Mouse (Mus musculus): ENCODE results near the gene Trpm8. TPM values are rescaled to one million over a fixed set of nuclear protein-coding genes. Genes with fewer than 3 reads are reported as not detected.

The Trpm8 gene
- polyA plus RNA-seq, 1 experiment, result not detected

DNA sequence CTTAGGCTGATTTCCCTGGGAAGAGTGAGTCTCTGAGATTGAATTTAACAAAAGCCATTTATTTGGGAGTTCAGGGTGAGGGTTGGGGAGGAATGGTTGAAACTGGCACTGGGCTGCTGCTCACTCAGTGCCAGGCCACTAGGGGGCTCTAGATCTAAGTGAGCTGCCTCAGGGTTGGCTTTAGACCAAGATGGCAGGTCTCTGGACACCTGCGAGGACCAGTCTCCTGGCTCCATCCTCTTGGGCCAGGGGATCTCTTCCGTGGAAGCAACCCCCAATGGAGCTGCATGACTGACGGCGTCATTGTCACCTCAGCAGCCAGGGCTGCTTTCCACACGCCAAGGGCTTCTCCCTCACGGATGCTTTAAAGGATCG is 7.5 kb downstream of the Trpm8 start:
- TF ChIP-seq GATA1 (IDR thresholded peaks at IDR 0.05; ENCODE audit: low read length), result no peak

- TF ChIP-seq GATA1 (IDR thresholded peaks at IDR 0.05; ENCODE audit: low read length), result no peak
Measured at GRCm38 (mm10) chr1:88285652-88286051, 8.2 kb downstream of the Trpm8 start.

DNA sequence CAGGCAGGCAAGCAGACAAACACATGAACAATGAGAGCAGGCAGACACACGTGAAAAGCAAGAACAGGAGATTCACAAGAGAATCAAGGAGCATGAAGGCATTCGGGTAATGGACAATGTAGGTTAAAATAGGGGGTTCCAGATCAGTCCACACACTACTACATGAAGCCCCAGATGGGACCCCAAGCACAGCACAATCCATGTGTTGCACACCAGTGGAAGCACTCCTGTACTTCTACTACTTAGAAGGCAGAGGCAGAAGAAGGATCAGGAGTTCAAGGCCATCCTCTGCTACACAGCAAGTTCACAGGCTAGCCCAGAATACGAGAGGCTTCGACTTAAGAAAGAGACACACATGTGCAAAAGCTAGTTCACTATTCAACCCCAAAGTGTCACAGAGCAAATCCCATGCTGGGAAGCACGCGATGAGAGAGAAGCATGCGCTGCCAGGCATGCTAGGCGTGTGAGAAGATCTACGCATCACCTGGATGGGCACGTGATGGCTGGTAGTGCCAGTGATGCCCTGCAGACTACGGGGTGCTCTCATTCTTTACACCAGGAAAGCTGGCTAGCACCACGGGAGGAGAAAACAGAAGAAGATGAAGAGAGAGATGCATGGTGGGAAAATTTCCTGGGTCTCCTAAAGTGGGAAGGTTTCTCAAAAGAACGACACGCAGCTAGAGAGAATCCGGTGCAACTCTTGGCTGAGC is 8.8 kb downstream of the Trpm8 start:
- TF ChIP-seq GATA1 (IDR thresholded peaks at IDR 0.05; ENCODE audit: low read length), result no peak

DNA sequence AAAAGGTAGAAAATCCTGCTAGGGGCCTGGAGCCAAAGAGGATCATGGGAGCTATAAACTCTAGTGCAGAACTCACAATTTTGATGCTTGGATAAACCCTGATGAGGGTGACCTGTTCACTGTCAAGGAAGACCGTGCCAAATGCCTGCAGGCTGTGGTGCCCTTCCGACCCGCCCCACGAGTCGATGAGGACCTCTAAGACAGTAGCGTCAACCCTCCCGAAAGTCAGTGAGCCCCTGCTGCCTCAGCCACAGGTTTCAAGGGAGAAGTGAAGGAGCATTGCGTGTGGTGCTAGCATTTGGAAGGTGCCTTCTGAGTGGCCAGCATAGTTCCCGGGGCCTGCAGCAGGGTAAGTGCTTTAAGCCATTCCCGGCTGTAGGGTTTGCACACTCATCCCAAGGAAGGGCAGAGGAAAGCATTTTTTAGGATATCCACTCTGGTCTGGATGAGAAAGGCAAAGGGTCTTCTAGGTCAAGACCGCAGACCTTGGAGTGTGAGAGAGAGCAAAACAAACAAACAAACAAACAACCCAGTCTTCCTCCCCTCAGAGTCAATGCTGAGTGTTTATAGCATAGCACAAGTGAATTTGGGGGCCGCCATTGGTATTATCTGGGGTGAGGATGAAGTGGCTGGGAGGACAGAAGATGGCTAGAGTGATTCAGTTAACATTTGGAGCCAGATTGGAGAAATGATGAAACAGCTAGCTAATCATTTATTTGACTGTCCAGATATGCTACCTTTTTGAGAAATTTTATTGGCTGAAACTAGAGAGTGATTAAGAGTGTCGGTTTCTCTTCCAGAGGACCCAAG is 9.6 kb downstream of the Trpm8 start:
- TF ChIP-seq GATA1 (IDR thresholded peaks at IDR 0.05; ENCODE audit: low read length), result no peak

GRCm38 (mm10) chr1:88287697-88287980 is 10.2 kb downstream of the Trpm8 start:
- no peak for TF ChIP-seq GATA1 (IDR thresholded peaks at IDR 0.05; ENCODE audit: low read length)

- no peak for TF ChIP-seq GATA1 (IDR thresholded peaks at IDR 0.05; ENCODE audit: low read length)
Measured at GRCm38 (mm10) chr1:88288056-88288788, 10.8 kb downstream of the Trpm8 start.

- TF ChIP-seq GATA1 (IDR thresholded peaks at IDR 0.05; ENCODE audit: low read length), result no peak
Measured at GRCm38 (mm10) chr1:88288789-88289127, 11.3 kb downstream of the Trpm8 start.

DNA sequence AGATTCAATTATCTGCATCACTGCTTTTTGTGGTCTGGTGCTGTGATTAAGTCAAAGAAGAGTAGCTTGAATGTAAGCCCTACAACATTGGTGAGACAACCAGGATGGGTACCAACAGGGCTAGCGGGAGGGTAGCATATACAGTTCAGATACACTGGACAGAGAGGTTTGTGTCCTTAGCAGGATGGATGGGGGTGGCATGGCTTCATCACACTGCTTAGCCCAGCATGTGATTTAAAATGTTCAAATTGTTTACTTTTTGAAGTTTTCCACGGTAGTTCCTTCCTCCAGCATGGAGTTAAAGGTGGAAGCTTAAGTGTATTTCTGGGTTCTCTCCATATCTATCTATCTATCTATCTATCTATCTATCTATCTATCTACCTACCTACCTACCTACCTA is 11.7 kb downstream of the Trpm8 start:
- no peak for TF ChIP-seq GATA1 (IDR thresholded peaks at IDR 0.05; ENCODE audit: low read length)

DNA sequence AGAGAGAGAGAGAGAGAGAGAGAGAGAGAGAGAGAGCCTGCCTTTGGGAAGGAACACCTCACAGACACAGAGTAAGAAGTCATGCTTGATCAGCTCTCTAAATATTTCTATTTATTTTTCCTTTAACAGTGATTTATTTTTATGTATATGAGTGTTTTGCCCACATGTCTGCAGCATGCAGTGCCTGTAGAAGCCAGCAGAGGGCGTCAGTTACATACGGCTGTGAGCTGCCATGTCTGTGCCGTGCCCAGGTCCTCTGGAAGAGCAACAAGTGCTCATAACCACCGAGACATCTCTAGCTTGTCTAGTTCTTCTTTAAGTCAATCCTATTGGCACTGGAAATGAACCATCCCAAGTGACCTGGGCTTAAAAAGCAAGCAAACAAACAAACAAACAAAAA is 12.5 kb downstream of the Trpm8 start:
- TF ChIP-seq GATA1 (IDR thresholded peaks at IDR 0.05; ENCODE audit: low read length), result no peak

DNA sequence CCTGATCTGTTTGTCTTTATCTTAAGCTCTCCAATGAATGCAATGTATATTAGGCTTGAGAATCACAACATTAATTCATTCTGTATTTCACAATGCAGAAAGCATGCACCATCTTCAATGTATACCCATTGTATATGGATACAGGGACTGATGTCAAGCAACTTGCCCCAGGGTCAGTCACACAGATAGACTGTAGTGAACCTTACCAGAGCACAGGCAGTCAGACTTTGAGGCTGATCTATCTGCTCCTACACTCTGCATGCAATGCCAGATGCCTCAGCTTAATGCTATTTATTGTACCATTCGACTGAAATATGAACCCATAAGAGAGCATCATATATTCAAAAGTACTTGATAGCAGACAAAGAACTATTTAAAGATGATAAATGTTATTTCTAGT is 13.1 kb downstream of the Trpm8 start:
- no peak for TF ChIP-seq GATA1 (IDR thresholded peaks at IDR 0.05; ENCODE audit: low read length)

GRCm38 (mm10) chr1:88291409-88292005 is 14.0 kb downstream of the Trpm8 start:
- no peak for TF ChIP-seq GATA1 (IDR thresholded peaks at IDR 0.05; ENCODE audit: low read length)

- no peak for TF ChIP-seq GATA1 (IDR thresholded peaks at IDR 0.05; ENCODE audit: low read length)
Measured at GRCm38 (mm10) chr1:88292057-88292456, 14.6 kb downstream of the Trpm8 start.

DNA sequence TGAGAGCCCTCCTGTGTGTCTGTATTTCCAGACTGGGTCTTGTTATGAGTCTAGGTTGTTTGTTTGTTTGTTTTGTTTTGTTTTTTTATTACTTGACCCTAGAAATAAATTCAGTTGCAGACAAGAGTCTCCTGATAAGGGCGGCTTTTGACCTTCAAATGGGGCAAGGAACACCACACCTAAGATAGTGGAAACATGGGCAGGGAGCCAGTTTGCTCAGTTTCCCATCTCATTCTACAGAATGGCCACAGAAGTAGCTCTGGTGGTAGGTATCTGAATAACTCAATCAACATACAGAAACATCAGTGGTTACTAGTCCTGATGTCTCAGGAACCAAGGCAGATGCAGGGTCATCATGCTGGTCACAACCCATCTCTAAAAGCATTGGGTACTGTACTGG is 17.2 kb downstream of the Trpm8 start:
- TF ChIP-seq GATA1 (IDR thresholded peaks at IDR 0.05; ENCODE audit: low read length), result no peak

- no peak for TF ChIP-seq GATA1 (IDR thresholded peaks at IDR 0.05; ENCODE audit: low read length)
Measured at GRCm38 (mm10) chr1:88296171-88296920, 18.9 kb downstream of the Trpm8 start.

GRCm38 (mm10) chr1:88297480-88298258 is 20.2 kb downstream of the Trpm8 start:
- TF ChIP-seq GATA1 (IDR thresholded peaks at IDR 0.05; ENCODE audit: low read length), result no peak
